Mouse (Mus musculus): ENCODE measurements around the gene Zscan4e. TPM values are rescaled to one million over a fixed set of nuclear protein-coding genes. Genes with fewer than 3 reads are reported as not detected.
"Not testable (repeated sequence)": the region's sequence is repeated elsewhere in the genome, so short reads cannot be mapped to it uniquely, and the experiment has no call there.

Zscan4e gene
- polyA plus RNA-seq (2016; fragmentation: Nextera tagmentation; extraction: Ambion mirVana): not detected in 2 replicates

GRCm38 (mm10) chr7:11310582-11310981 lies at the start of gene Zscan4e:
TSS of gene Zscan4e (minus strand) at chr7:11310682.
- not testable (repeated sequence) for ATAC-seq (ENCODE audit: low FRiP score); H3K27ac ChIP-seq; H3K36me3 ChIP-seq (replicated peaks); H3K4me2 ChIP-seq; H3K9ac ChIP-seq; H3K4me1 ChIP-seq; H3K9me3 ChIP-seq; H3K4me3 ChIP-seq (replicated peaks); H3K27me3 ChIP-seq

Small RNAs within 50 kb of the gene (microRNA-seq; reads per million reads assigned to microRNA genes)
- gene Gm23087 (not detected), gene Gm26248 (not detected)

Other genes with a start within 250 kb of the Zscan4e start
- gene Zscan4-ps1, start 241.0 kb downstream of the Zscan4e start, polyA plus RNA-seq (2016; fragmentation: Nextera tagmentation; extraction: Ambion mirVana): not detected in 2 replicates
- gene Zscan4d, start 144.5 kb downstream of the Zscan4e start, polyA plus RNA-seq (2016; fragmentation: Nextera tagmentation; extraction: Ambion mirVana): not detected in 2 replicates
- not detected in 2 replicates for gene Zscan4f, start 87.2 kb upstream of the Zscan4e start, polyA plus RNA-seq (2016; fragmentation: Nextera tagmentation; extraction: Ambion mirVana)
- gene Zscan4-ps2, start 203.6 kb upstream of the Zscan4e start, polyA plus RNA-seq (2016; fragmentation: Nextera tagmentation; extraction: Ambion mirVana): not detected in 2 replicates

All from forebrain, embryonic 12.5 days (tissue).